Mouse (Mus musculus) common myeloid progenitor, adult 5-6 weeks (primary cell): Measurements from ENCODE around the gene Cct7. TPM values are rescaled to one million over a fixed set of nuclear protein-coding genes. Genes with fewer than 3 reads are reported as not detected.

Experiments used
- ATAC-seq: replicated peaks from 2 replicates; pipeline ENCODE4 v1.8.0; 2016; ENCODE audit warnings: low read depth, mild to moderate bottlenecking, moderate TSS enrichment, inconsistent platforms; ENCODE audit not compliant: poor library complexity, severe bottlenecking
- total RNA-seq: library from RNA; stranded (forward); fragments of 200-1000, 187-1606 nt; gene quantifications from 2 replicates; pipeline ENCODE4 v1.2.3, GENCODE M21; 2017

The Cct7 gene
- total RNA-seq, 1 experiment from 2014 or later, result 292 TPM

- no peak for ATAC-seq
Measured at GRCm38 (mm10) chr6:85498147-85498546, 46.8 kb downstream of the Cct7 start.

GRCm38 (mm10) chr6:85500416-85500815 is 49.1 kb downstream of the Cct7 start:
- no peak for ATAC-seq

- ATAC-seq, result no peak
Measured at GRCm38 (mm10) chr6:85501571-85502102, 50.3 kb downstream of the Cct7 start.

GRCm38 (mm10) chr6:85502103-85502910 is 51.0 kb downstream of the Cct7 start:
- no peak for ATAC-seq

GRCm38 (mm10) chr6:85502911-85503250 is 51.6 kb downstream of the Cct7 start, which contains the start of gene Fbxo41:
Gene Fbxo41, minus strand, starts transcription at chr6:85502994.
- ATAC-seq, result peak; percentile 47; the same call in 1 of the 2 replicates

GRCm38 (mm10) chr6:85504908-85505307 is 53.6 kb downstream of the Cct7 start:
- ATAC-seq, result no peak

GRCm38 (mm10) chr6:85508602-85509001 is 57.3 kb downstream of the Cct7 start:
- ATAC-seq, result no peak

GRCm38 (mm10) chr6:85510476-85510875 is 59.2 kb downstream of the Cct7 start:
- ATAC-seq, result no peak

- peak; percentile 54 for ATAC-seq
Measured at GRCm38 (mm10) chr6:85511286-85512055, 60.2 kb downstream of the Cct7 start.

- ATAC-seq, result no peak
Measured at GRCm38 (mm10) chr6:85512056-85512440, 60.7 kb downstream of the Cct7 start.

- ATAC-seq, result no peak
Measured at GRCm38 (mm10) chr6:85512577-85513530, 61.5 kb downstream of the Cct7 start.

GRCm38 (mm10) chr6:85513531-85513910 is 62.2 kb downstream of the Cct7 start, which contains the start of gene Egr4:
Gene Egr4, minus strand, starts transcription at chr6:85513589.
- ATAC-seq, result peak; percentile 37; the same call in 1 of the 2 replicates

- no peak for ATAC-seq
Measured at GRCm38 (mm10) chr6:85515941-85516340, 64.6 kb downstream of the Cct7 start.

Other genes with a start within 250 kb of the Cct7 start
- 2.0 and 3.2 TPM in 2 replicates for gene Sfxn5, start 118.1 kb upstream of the Cct7 start, total RNA-seq
- 5.9 and 6.3 TPM in 2 replicates for gene Rab11fip5, start 76.9 kb upstream of the Cct7 start, total RNA-seq
- not detected in 2 replicates for gene Noto, start 27.6 kb upstream of the Cct7 start, total RNA-seq
- 46.2 and 47.0 TPM in 2 replicates for gene Smyd5, start 19.5 kb upstream of the Cct7 start, total RNA-seq
- gene Pradc1, start 456 bp downstream of the Cct7 start, total RNA-seq, result 7.7 and 20.2 TPM in 2 replicates
- gene Fbxo41, start 51.5 kb downstream of the Cct7 start, total RNA-seq, result under 0.01 TPM in 1 of 2 replicates, not detected in the other
- gene Egr4, start 62.1 kb downstream of the Cct7 start, total RNA-seq, result 0.64 TPM in 1 of 2 replicates, not detected in the other
- gene Alms1, start 136.0 kb downstream of the Cct7 start, total RNA-seq, result 26.9 and 30.5 TPM in 2 replicates